Mouse (Mus musculus) lung, postnatal 0 days (tissue): ENCODE measurements around the gene Fgfbp1.

Experiments
- CTCF ChIP-seq: IDR thresholded peaks from 2 replicates; pipeline ENCODE4 v1.5.1; 2016; ENCODE audit warnings: antibody characterized with exemption, mild to moderate bottlenecking
- EP300 ChIP-seq: IDR thresholded peaks from 2 replicates; pipeline ENCODE4 v1.6.1; 2016; ENCODE audit warnings: antibody characterized with exemption, mild to moderate bottlenecking, control low read depth

DNA sequence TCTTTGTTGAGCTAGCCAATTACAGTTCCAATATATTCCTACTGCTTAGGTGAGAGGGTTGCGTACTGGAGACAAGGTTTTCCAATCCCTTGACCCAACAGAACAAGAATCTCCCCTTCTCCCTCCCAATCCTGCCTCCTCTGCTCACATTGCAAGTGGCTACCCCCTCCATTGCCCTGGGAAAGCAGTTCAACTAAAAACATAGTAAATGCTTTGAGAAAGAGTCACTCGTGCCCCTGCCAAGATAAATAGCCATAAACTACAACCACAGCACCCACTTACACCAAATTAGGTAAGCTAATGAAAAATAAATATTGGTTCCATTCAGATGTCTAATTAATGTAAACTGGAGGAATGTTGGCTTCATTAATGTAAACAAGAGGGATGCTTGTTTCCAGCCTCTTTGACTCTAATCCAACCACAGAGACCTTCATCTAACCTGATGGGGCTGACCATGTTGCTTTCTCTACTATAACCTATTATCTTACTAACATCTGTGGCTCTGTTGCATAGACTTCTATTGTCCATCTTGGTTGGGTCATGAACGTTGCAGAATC, 21.6 kb downstream of the Fgfbp1 start:
- TF ChIP-seq CTCF (no peak), EP300 (no peak)
